Mouse (Mus musculus) layer of hippocampus, postnatal 10 days (tissue): Measurements from ENCODE around the gene Tmem200a. TPM values are rescaled to one million over a fixed set of nuclear protein-coding genes. Genes with fewer than 3 reads are reported as not detected.

Experiments used
- DNase-seq, 2 experiments: peaks; one replicate each; pipeline ENCODE4 v3.0.0; 2021; ENCODE audit warnings: low spot score in 2 of 2
- long read RNA-seq: library from polyadenylated mRNA; stranded (forward); transcript quantifications from one replicate; pipeline ENCODE4 v2.0.0, GENCODE M21; 2023
- total RNA-seq, 2 experiments: library from RNA; stranded (reverse); gene quantifications; 2 replicates each; pipeline ENCODE4 v1.2.3; 2021

The Tmem200a gene
- 10 to 100 TPM; 22.7 to 22.8 TPM for total RNA-seq
- long read RNA-seq, full-length matches to known transcripts: 9 of 12 reads
- long read RNA-seq, partial matches to known transcripts: 0 of 12 reads
- long read RNA-seq, other reads (novel, unspliced or antisense): 3 of 12 reads

GRCm38 (mm10) chr10:26078521-26079142, at the start of gene Tmem200a:
Tmem200a (minus strand) TSS chr10:26079052.
- DNase-seq: peak; percentile 79 to 87

DNA sequence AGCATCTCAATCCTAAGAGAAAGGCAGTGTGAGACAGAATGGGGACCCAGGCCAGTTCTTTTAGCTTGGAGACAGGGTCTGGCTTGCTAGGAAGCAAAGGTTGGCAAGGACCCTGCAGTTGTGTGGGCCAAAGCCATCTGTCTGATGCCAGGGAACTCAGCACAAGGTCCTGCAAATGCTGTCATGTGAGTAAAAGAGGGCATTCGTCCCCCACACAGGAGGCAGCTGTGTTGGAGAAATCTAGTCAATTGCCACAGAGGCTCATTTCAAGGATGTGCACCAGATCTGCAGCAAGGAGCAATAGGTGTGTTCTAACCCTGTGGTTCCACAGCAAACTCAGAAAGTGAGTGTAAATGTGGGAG, 41.0 kb upstream of the Tmem200a start:
- peak; percentile 38 to 40 for DNase-seq

GRCm38 (mm10) chr10:26119067-26119821, 40.4 kb upstream of the Tmem200a start:
- no peak for DNase-seq

DNA sequence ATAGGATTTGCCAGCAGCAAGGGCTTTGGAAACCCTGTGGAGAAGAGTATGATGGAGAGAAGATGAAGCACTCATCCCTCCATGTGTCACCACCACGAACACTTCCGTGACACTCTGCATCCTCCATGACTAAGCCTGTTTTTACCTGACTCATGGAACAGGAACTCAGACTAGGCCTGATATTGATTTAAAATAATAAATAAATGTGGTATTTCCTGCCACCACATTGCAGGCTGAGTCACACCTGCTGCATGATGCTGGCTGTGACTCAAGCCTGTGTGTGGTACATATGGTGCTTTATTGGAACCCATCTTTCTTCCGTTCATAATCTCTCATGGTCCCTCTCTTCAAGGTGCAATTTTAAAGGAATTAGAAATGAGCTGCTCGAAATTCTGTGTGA, 35.6 kb upstream of the Tmem200a start:
- DNase-seq: no peak

- DNase-seq: no peak
Observed at GRCm38 (mm10) chr10:26103330-26103982, 24.6 kb upstream of the Tmem200a start.

- no peak for DNase-seq
Observed at GRCm38 (mm10) chr10:26082081-26082480, 3.2 kb upstream of the Tmem200a start.

DNA sequence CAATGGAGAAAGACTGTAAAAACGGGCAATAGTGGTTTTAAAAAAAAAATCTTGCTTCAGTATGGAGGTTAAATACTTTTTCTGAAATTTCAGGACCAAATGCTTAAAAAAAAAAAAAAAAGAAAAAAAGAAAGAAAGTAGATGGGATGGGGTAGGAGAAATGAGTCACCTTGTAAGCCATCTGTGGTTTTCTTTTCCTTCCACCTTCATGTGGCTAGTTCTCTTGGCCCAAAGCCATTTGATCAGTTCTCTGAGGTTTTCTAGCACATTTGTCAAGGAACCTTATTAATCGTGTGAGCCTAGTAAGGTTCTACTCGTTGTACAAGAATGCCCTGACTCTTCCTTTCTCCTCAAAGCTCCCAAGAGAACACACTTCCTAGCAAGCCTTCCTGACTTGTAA, 826 bp upstream of the Tmem200a start:
- DNase-seq: no peak

DNA sequence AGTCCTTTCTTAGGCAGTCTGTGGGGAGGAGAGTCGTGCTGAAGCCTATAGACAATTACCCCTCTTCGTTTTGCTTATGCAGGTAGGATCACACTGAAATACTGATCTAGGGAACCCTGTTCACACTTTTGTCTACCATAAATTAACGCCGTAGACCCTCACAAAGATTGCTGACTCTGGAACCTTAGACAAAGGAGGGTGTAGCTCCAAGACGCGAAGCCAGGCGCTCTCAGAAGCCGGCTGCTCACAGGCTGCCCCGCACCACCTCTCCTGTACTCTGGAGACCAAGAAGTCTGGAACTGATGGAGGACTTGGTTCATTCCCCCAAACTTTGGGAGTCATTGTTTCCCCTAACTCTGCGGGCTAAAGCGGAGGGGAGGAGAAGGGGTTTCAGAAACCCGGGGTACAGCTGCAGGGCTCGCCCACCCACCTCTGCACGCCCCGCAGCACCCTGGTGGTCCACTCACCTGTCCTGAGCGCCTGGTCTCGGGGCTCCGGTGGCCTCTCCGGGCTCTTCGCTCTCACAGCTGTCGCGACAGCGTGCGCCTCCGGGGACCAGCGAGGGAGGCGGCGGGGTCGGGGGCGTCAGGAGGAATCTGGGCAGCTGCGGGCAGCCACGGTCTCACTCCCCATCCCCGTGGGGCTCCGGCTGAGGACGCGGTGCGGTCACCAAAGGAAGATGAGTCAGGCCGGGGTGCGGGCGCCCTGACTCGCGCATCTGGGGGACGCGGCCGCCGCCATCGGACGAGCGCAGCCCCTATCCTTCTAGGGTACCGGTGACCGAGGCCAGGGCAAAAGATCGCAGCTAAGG, 976 bp downstream of the Tmem200a start, which contains the start of gene Gm9767:
TSS of gene Gm9767 (plus strand) at position 585 of the 811 bp plus-strand sequence.
- DNase-seq: peak; percentile 15 to 51

DNA sequence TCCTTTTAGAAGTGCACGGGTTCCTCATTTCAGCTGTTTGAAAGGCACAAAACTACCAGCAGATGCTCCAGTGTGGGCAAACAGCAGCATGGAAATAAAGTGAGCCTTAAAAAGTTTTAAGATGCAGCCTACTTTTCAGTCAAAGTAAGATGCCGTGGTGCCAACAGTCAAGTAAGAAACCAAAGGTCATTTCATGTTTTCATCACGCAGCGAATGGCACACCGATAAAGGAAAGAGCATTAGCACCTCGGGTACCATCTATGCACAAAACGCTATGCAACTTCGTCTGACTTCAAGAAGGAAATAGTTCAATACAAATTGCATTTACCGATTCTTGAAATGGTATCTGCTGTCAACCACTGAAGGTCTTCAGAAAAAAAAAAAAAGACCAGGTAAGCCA, 1.9 kb downstream of the Tmem200a start:
- no peak for DNase-seq

DNA sequence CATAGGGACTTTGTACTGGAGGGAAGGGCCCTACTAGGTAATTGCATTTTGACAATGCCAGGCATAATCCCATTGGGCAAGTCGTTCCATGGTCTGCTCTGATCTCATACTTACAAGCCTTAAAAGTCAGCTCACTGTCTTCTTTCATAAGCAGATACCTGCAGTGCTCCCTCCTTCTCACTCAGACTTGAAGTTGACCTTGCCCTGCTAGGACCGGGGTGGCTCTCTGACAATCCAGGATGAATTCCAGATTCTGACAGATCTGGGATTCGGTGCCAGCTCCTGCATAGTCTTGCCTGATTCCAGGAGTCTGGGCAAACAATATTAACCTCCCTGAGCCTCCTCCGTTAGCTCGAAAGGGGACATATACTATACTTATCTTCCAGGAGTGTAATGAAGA, 6.9 kb downstream of the Tmem200a start:
- no peak for DNase-seq

DNA sequence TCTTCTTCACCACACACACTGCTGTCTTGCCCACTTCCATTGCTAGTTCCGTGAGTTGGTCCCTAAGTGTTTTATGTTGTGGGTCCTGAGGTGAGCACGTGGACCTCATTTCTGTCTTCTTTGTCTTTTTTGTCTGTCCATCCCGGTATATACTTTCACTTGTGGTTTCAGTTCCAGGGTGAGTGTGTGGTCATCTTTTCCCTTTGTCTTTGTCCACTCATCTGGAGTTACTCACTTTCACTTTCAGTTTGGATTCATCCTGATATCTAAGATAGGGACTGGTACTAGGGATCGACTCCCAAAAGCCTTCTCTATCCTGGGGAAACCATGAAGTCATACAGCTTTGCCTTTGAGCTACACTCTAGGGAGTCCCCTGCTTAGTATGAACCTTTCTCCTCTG, 15.8 kb downstream of the Tmem200a start:
- DNase-seq: no peak

DNA sequence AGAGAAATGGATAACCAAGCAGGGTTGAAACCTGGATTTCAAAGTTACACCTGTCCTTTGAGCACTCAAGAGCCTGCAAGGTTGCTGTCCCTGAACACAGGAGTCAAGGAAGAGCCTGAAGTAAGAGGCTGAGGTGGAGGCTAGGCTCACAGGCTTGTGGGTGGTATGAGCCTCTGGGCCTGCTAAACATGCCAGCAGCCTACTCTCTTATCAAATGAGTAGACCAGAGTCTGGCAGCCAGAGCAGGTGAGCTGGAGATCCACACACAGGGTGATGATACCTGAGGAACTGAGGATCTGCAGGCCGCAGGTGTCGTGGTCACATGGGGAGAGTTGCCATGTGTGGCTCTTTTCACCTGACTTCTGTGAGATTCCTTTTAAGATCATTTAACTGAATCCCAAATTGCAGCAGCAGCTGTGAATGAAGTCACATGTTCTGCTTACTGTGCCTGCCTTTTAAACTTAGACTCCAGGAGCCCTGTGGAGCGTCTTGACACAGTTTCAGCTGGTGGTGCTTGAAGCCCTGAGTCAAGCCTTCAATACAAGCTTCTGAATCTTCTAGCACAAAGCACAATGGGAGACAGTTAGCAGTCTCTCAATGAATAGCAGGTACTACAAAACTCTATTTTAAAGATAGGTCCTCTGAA, 19.1 kb downstream of the Tmem200a start:
- DNase-seq: no peak

DNA sequence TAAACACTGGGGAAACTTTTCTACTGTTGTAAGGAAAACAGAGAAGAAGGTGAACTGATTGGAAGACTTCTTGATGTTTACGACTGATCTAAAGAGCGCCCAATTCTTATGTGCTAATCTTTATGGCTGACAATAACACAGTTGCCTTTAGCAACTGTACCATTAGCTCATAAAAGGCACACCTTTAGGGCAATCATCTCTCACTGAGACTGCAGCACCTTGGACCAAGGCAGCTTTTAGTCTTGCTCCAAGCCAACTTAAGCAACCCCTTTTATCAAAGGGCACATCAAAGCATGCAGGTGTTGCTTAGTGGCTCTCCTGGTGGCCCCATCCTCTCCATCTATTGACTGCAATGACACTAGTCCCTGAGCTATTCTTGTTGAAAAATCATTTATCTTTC, 27.7 kb downstream of the Tmem200a start:
- DNase-seq: no peak

DNA sequence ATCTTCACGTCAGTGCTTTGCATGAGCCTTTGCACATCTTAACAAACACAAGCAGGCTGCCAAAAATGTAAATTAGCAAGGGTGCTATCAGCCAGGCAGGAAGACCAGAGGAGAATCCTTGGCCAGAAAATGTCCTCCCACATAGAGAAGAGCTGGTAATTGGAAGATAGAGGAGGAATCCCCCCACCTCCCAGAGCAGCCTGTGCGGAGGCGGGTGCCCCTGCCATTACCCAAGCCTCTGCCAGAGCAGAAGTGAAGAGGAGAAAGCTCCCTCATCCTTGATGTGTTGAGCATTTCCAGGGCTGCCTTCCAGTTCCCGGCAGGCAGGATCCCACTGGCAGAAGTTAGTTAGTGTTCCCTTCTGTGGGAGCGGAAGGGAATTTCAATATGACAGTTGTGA, 43.9 kb downstream of the Tmem200a start:
- peak; percentile 71 to 74 for DNase-seq

DNA sequence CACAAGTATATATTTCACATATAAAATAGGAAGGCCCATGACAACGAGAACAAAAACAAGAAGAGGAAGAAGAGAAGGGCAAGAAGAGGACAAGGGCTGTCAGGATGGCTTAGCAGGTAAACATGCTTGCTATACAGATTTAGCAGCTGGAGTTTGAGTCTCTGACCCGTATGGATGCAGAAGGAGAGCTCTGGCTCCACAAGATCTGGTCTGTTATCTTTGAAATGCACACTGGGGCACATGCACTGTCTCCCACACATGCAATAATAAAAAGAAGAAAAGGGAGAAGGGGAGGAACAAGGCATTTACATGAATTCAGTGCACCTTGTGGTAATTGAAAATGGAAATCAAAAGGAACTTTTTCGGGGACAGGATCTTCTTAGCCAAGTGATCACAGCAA, 60.1 kb downstream of the Tmem200a start:
- no peak for DNase-seq

- DNase-seq: no peak
Observed at GRCm38 (mm10) chr10:26014298-26014697, 64.6 kb downstream of the Tmem200a start.

DNA sequence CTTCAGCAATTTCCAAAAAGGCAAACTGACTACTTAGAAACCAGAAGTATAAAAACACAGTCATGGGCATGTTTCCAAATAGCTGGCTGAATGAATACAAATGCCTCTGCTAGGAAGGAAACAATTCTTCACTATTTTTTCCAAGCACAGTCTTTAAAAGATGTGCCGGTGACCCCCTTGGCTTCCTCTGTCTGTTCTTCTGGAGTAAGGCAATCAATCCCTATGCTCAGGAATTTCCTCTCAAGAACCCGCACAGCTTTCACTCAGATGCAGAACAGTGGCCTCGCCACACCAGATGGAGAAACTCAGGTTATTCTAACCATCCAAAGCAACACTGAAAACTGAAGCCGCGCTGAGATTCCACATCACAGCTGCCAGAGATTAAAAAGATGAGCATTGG, 69.9 kb downstream of the Tmem200a start:
- DNase-seq: peak in 1 of 2 experiments; percentile 21

DNA sequence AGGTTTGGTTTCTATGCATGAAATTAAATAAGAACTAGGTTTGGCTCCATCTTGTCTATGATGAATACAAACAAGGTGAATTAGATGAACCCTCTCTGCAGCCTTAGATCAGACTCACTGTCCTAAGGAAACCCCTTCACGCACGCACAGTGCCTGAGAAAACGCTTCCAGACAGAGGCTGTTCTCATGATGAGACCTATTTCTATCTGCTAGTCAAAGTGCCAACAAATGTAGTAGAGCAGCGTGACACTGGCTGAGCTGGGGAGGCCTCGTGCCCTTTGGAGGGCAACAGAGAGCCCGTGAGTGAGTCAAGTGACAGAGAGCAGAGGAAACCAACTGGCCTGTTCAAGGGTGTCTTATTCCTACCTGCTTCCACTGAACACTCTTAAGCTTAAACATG, 73.4 kb downstream of the Tmem200a start:
- DNase-seq: no peak

DNA sequence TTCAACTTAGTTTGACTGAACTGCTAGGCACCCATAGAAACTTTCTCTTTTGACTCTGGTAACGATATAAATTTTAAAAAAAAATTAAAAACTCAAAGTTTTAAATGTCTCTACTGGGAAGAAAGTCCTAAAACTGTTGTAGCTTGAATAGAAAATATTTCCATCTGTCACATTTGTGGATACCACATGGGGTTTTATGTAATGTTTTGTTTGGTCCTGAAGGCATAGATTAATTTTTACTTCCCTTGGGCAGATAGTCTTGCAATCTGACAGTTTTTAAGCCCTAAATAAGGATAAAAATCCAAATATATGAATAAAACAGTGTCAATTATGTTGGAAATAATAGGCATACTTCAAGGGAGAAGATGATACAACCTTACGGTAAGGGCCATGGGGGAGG, 78.0 kb downstream of the Tmem200a start:
- no peak for DNase-seq

DNA sequence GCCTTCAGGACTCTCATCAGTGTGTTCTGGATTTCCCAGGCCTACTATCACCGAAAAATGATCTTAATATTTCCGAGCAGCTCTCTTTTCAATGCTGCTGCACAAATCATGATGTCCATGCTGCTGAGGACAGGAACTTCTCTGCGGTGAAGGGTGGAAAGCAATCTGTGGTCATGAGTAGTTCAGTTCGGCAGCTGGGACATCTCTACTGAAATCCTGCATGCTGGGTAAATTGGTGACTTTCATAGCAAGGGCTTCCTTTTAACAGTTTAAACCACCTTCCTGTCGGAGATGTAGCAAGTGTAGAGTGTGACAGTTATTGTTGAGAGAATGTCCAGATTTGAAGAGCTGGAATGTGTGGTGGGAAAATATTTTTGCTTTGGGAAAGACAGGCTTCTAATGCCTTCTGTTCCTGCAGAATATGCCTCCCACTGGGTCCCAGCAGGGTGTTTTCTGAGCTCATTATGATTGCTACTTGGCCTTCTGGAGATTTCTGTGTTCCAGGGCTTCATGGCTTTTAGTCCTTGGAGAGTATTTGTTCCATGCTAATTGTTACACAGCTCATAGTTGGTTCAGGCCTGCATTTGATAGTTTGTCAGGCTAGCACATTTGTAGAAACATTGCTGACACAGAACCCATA, 79.4 kb downstream of the Tmem200a start:
- DNase-seq: peak; percentile 14 to 24
